Mouse (Mus musculus) ES-E14 (cell line): Measurements from ENCODE around the gene Ppil1. TPM values are rescaled to one million over a fixed set of nuclear protein-coding genes. Genes with fewer than 3 reads are reported as not detected.

Source experiments
- DNase-seq: peaks from one replicate; pipeline ENCODE4 v3.0.0-alpha.2; 2013; ENCODE audit warnings: low read depth, low spot score
- H3K27ac ChIP-seq: 2 replicates; pipeline ENCODE4 v1.5.1; 2012; ENCODE audit warnings: low read depth, mild to moderate bottlenecking, low read length, moderate library complexity, mixed read lengths; ENCODE audit not compliant: poor library complexity, insufficient read depth, severe bottlenecking
- H3K36me3 ChIP-seq: 2 replicates; pipeline ENCODE4 v1.6.1; 2012; ENCODE audit warnings: mild to moderate bottlenecking, low read length, moderate library complexity, mixed read lengths; ENCODE audit not compliant: control insufficient read depth, poor library complexity, insufficient read depth, severe bottlenecking
- H3K4me1 ChIP-seq, 2 experiments: fragments of 150-350 bp in 1 of 2; sonication (generic) in 1 of 2; 2 replicates each; pipeline ENCODE4 v1.6.1; 2012; ENCODE audit warnings: low read length in 2 of 2, mild to moderate bottlenecking in 1 of 2, mixed read lengths in 1 of 2; ENCODE audit not compliant: control insufficient read depth in 2 of 2, insufficient read depth in 2 of 2, poor library complexity in 1 of 2
- H3K4me3 ChIP-seq, 2 experiments: fragments of 150-350 bp in 1 of 2; sonication (generic) in 1 of 2; 2 replicates each; pipeline ENCODE4 v1.5.1; 2012; ENCODE audit warnings: low read length in 2 of 2, low read depth in 1 of 2, mild to moderate bottlenecking in 1 of 2, mixed read lengths in 1 of 2; ENCODE audit not compliant: insufficient read depth in 1 of 2, poor library complexity in 1 of 2, severe bottlenecking in 1 of 2
- H3K9ac ChIP-seq: 2 replicates; pipeline ENCODE4 v1.6.1; 2012; ENCODE audit warnings: low read depth, mild to moderate bottlenecking, low read length, mixed read lengths; ENCODE audit not compliant: poor library complexity, insufficient read depth, severe bottlenecking
- H3K9me3 ChIP-seq: fragments of 150-350 bp; sonication (generic); 2 replicates; pipeline ENCODE4 v1.6.1; 2012; ENCODE audit warnings: low read depth, mild to moderate bottlenecking, low read length; ENCODE audit not compliant: control insufficient read depth, insufficient read depth
- CHD2 ChIP-seq: IDR thresholded peaks from 2 replicates; pipeline ENCODE4 v1.6.1; 2014; ENCODE audit warnings: mild to moderate bottlenecking, low read depth, low read length, inconsistent platforms
- HCFC1 ChIP-seq: IDR thresholded peaks from 2 replicates; pipeline ENCODE4 v1.6.1; 2012; ENCODE audit warnings: low read length, inconsistent platforms, borderline replicate concordance; ENCODE audit not compliant: insufficient read depth
- MAFK ChIP-seq: IDR thresholded peaks from 2 replicates; pipeline ENCODE4 v1.6.1; 2014; ENCODE audit warnings: mild to moderate bottlenecking, low read depth, low read length, inconsistent platforms; ENCODE audit not compliant: insufficient read depth
- ZC3H11A ChIP-seq: IDR thresholded peaks from 2 replicates; pipeline ENCODE4 v1.6.1; 2012; ENCODE audit warnings: low read depth, mild to moderate bottlenecking, inconsistent platforms, low read length, borderline replicate concordance
- ZNF384 ChIP-seq: IDR thresholded peaks from 2 replicates; pipeline ENCODE4 v1.6.1; 2012; ENCODE audit warnings: low read depth, low read length, inconsistent platforms
- in situ Hi-C, 2 experiments: fragments of 600-800 bp; cut with MboI; formaldehyde crosslinking; loops; one replicate each; pipeline ENCODE4 v1.15.1; 2025; ENCODE audit warnings: low sequenced_read_pairs in 2 of 2, inconsistent platforms in 1 of 2; ENCODE audit not compliant: unreplicated experiment in 2 of 2
- total RNA-seq: library from RNA; depleted of rRNA; stranded (reverse); fragments of 300-350 nt; gene quantifications from 2 replicates; pipeline ENCODE4 v1.2.3, GENCODE M21; 2012

The Ppil1 gene
- total RNA-seq, 1 experiment, result 157 TPM

GRCm38 (mm10) chr17:29263417-29263816, 569 bp downstream of the Ppil1 start:
- in situ Hi-C loops, result no loop called here
- Histone ChIP-seq H3K9ac (peak overlapping the region; percentile 92), H3K4me3 (peak overlapping the region; percentile 91 to 99), H3K27ac (peak overlapping the region; percentile 96), H3K9me3 (no peaks in the 10 kb centered on the region), H3K36me3 (peaks cover 20% of the 10 kb centered on the region), H3K4me1 (peaks cover 3 to 7% of the 10 kb centered on the region in 2 experiments)
- no peak for TF ChIP-seq HCFC1
- no peak for DNase-seq

GRCm38 (mm10) chr17:29262259-29262649, 1.7 kb downstream of the Ppil1 start:
- Histone ChIP-seq H3K27ac (no peak overlapping the region), H3K9me3 (no peaks in the 10 kb centered on the region), H3K36me3 (peaks cover 32% of the 10 kb centered on the region), H3K4me1 (peaks cover 6 to 7% of the 10 kb centered on the region in 2 experiments), H3K4me3 (peak overlapping the region; percentile 15 to 99), H3K9ac (peak overlapping the region; percentile 30; the same call in 1 of the 2 replicates)
- no peak for DNase-seq
- in situ Hi-C loops, result no loop called here
- TF ChIP-seq ZNF384 (no peak), ZC3H11A (no peak), CHD2 (no peak), MAFK (no peak), HCFC1 (no peak)

GRCm38 (mm10) chr17:29261603-29262258, 2.3 kb downstream of the Ppil1 start:
- TF ChIP-seq HCFC1 (no peak), MAFK (no peak), ZC3H11A (no peak), CHD2 (no peak), ZNF384 (no peak)
- H3K4me1 ChIP-seq, result peaks cover 7 to 8% of the 10 kb centered on the region in 2 experiments
- in situ Hi-C loops, result no loop called here
- H3K4me3 ChIP-seq, result peak overlapping the region; percentile 15 to 99
- DNase-seq, result no peak
- H3K36me3 ChIP-seq, result peaks cover 37% of the 10 kb centered on the region
- H3K9me3 ChIP-seq, result no peaks in the 10 kb centered on the region
- H3K27ac ChIP-seq, result peak overlapping the region; percentile 19; the same call in 1 of the 2 replicates
- H3K9ac ChIP-seq, result peak overlapping the region; percentile 68

GRCm38 (mm10) chr17:29260501-29260900, 3.5 kb downstream of the Ppil1 start:
- in situ Hi-C loops, result no loop called here
- Histone ChIP-seq H3K9me3 (no peaks in the 10 kb centered on the region), H3K36me3 (peaks cover 46% of the 10 kb centered on the region), H3K4me1 (peaks cover 7 to 13% of the 10 kb centered on the region in 2 experiments), H3K4me3 (peak overlapping the region; percentile 19 to 99; a peak in 2 of 4 replicates), H3K9ac (peak overlapping the region; percentile 49; the same call in 1 of the 2 replicates), H3K27ac (no peak overlapping the region; the same call in 1 of the 2 replicates)
- DNase-seq, result no peak
- TF ChIP-seq MAFK (no peak), ZNF384 (no peak), CHD2 (no peak), ZC3H11A (no peak), HCFC1 (no peak)

GRCm38 (mm10) chr17:29259489-29259888, 4.5 kb downstream of the Ppil1 start:
- no peak overlapping the region for H3K4me3 ChIP-seq
- TF ChIP-seq CHD2 (no peak), ZNF384 (no peak), MAFK (no peak), HCFC1 (no peak), ZC3H11A (no peak)
- H3K9ac ChIP-seq, result no peak overlapping the region; the same call in 1 of the 2 replicates
- in situ Hi-C loops, result no loop called here
- H3K4me1 ChIP-seq, result peaks cover 7 to 13% of the 10 kb centered on the region in 2 experiments
- no peaks in the 10 kb centered on the region for H3K9me3 ChIP-seq
- H3K36me3 ChIP-seq, result peaks cover 48% of the 10 kb centered on the region
- H3K27ac ChIP-seq, result no peak overlapping the region
- DNase-seq, result peak; percentile 79
